Mouse (Mus musculus): ENCODE results near the gene Mrgbp. TPM values are rescaled to one million over a fixed set of nuclear protein-coding genes. Genes with fewer than 3 reads are reported as not detected.

The Mrgbp gene
- polyA plus RNA-seq, 1 experiment from 2014 or later, result 41.8 TPM

- 0 out of 2 replicates have a peak, but pooled peaks cover 4% of the 10 kb centered on the region for H3K4me1 ChIP-seq (ENCODE audit: control insufficient read depth, insufficient read depth, low read length)
- no peak overlapping the region for H3K4me2 ChIP-seq (ENCODE audit: low read depth)
- no peaks in the 10 kb centered on the region for H3K36me3 ChIP-seq (ENCODE audit: control insufficient read depth, insufficient read depth, low read length)
- DNase-seq (ENCODE audit: low spot score) (peak; percentile 83), ATAC-seq (ENCODE audit: insufficient read depth, low FRiP score, low TSS enrichment) (no peak)
- WGBS, result 5% methylated on average over 3 of the region's 3 CpGs
- H3K9ac ChIP-seq (ENCODE audit: low read length), result no peak overlapping the region
- no peaks in the 10 kb centered on the region for H3K9me3 ChIP-seq (ENCODE audit: control insufficient read depth, low read length)
- no peak overlapping the region for H3K27ac ChIP-seq (ENCODE audit: low read depth, low read length)
- no peaks in the 10 kb centered on the region for H3K27me3 ChIP-seq (ENCODE audit: control insufficient read depth, insufficient read depth, low read length)
- no peak overlapping the region for H3K4me3 ChIP-seq (ENCODE audit: low read depth, low read length)
Measured at GRCm38 (mm10) chr2:180578686-180579085, 2.4 kb upstream of the Mrgbp start.

- peak overlapping the region; percentile 84 for H3K4me2 ChIP-seq (ENCODE audit: low read depth)
- no peaks in the 10 kb centered on the region for H3K9me3 ChIP-seq (ENCODE audit: control insufficient read depth, low read length)
- H3K27ac ChIP-seq (ENCODE audit: low read depth, low read length), result 0 out of 2 replicates have a peak overlapping the region, but pooled peaks have one; percentile 58
- H3K4me1 ChIP-seq (ENCODE audit: control insufficient read depth, insufficient read depth, low read length), result 0 out of 2 replicates have a peak, but pooled peaks cover 4% of the 10 kb centered on the region
- DNase-seq (ENCODE audit: low spot score) (peak; percentile 97), ATAC-seq (ENCODE audit: insufficient read depth, low FRiP score, low TSS enrichment) (peak; percentile 76)
- peak overlapping the region; percentile 86 for H3K4me3 ChIP-seq (ENCODE audit: low read depth, low read length)
- no peaks in the 10 kb centered on the region for H3K27me3 ChIP-seq (ENCODE audit: control insufficient read depth, insufficient read depth, low read length)
- WGBS, result under 1% methylated on average over 52 of the region's 57 CpGs
- no peaks in the 10 kb centered on the region; the same call in 1 of the 2 replicates for H3K36me3 ChIP-seq (ENCODE audit: control insufficient read depth, insufficient read depth, low read length)
- peak overlapping the region; percentile 95 for H3K9ac ChIP-seq (ENCODE audit: low read length)
Measured at GRCm38 (mm10) chr2:180582481-180583153, 1.5 kb downstream of the Mrgbp start.

- no peak for DNase-seq (ENCODE audit: low spot score)
- ATAC-seq (ENCODE audit: insufficient read depth, low FRiP score, low TSS enrichment), result peak; percentile 31
- WGBS, result 29% methylated on average over 6 of the region's 7 CpGs
Measured at GRCm38 (mm10) chr2:180583154-180583507, 2.0 kb downstream of the Mrgbp start.

GRCm38 (mm10) chr2:180588736-180589122, 7.6 kb downstream of the Mrgbp start:
- peak; percentile 14; the same call in 1 of the 2 replicates for ATAC-seq (ENCODE audit: insufficient read depth, low FRiP score, low TSS enrichment)
- DNase-seq (ENCODE audit: low spot score), result no peak
- Histone ChIP-seq H3K36me3 (ENCODE audit: control insufficient read depth, insufficient read depth, low read length) (peaks cover 12% of the 10 kb centered on the region), H3K9me3 (ENCODE audit: control insufficient read depth, low read length) (no peaks in the 10 kb centered on the region), H3K27ac (ENCODE audit: low read depth, low read length) (peak overlapping the region; percentile 89), H3K4me3 (ENCODE audit: low read depth, low read length) (peak overlapping the region; percentile 95), H3K9ac (ENCODE audit: low read length) (peak overlapping the region; percentile 91), H3K4me1 (ENCODE audit: control insufficient read depth, insufficient read depth, low read length) (peaks cover 7% of the 10 kb centered on the region), H3K27me3 (ENCODE audit: control insufficient read depth, insufficient read depth, low read length) (no peaks in the 10 kb centered on the region), H3K4me2 (ENCODE audit: low read depth) (peak overlapping the region; percentile 81)
- WGBS, result 50% methylated on average over 6 of the region's 6 CpGs

More at GRCm38 (mm10) chr2:180583154-180583507, 2.0 kb downstream of the Mrgbp start:
- H3K27ac ChIP-seq (ENCODE audit: low read depth, low read length), result no peak overlapping the region
- H3K4me1 ChIP-seq (ENCODE audit: control insufficient read depth, insufficient read depth, low read length), result 0 out of 2 replicates have a peak, but pooled peaks cover 4% of the 10 kb centered on the region
- no peaks in the 10 kb centered on the region for H3K9me3 ChIP-seq (ENCODE audit: control insufficient read depth, low read length)
- H3K36me3 ChIP-seq (ENCODE audit: control insufficient read depth, insufficient read depth, low read length), result no peaks in the 10 kb centered on the region; the same call in 1 of the 2 replicates
- H3K4me3 ChIP-seq (ENCODE audit: low read depth, low read length), result peak overlapping the region; percentile 86
- H3K4me2 ChIP-seq (ENCODE audit: low read depth), result peak overlapping the region; percentile 84
- no peaks in the 10 kb centered on the region for H3K27me3 ChIP-seq (ENCODE audit: control insufficient read depth, insufficient read depth, low read length)
- peak overlapping the region; percentile 95 for H3K9ac ChIP-seq (ENCODE audit: low read length)

GRCm38 (mm10) chr2:180589123-180589831, 8.2 kb downstream of the Mrgbp start, which contains the start of gene Ogfr:
Gene Ogfr (plus strand): TSS chr2:180589245.
- ATAC-seq (ENCODE audit: insufficient read depth, low FRiP score, low TSS enrichment), result peak; percentile 91
- Histone ChIP-seq H3K27ac (ENCODE audit: low read depth, low read length) (peak within 1 kb of the TSS; percentile 89), H3K4me1 (ENCODE audit: control insufficient read depth, insufficient read depth, low read length) (peaks cover 7% of the 10 kb centered on the region), H3K9ac (ENCODE audit: low read length) (peak within 1 kb of the TSS; percentile 91), H3K36me3 (ENCODE audit: control insufficient read depth, insufficient read depth, low read length) (peaks cover 14% of the 10 kb centered on the region), H3K4me2 (ENCODE audit: low read depth) (peak within 1 kb of the TSS; percentile 81), H3K9me3 (ENCODE audit: control insufficient read depth, low read length) (no peaks in the 10 kb centered on the region), H3K4me3 (ENCODE audit: low read depth, low read length) (peak within 1 kb of the TSS; percentile 95), H3K27me3 (ENCODE audit: control insufficient read depth, insufficient read depth, low read length) (no peaks in the 10 kb centered on the region)
- under 1% methylated on average over 53 of the region's 67 CpGs for WGBS
- DNase-seq (ENCODE audit: low spot score), result peak; percentile 91

GRCm38 (mm10) chr2:180597490-180597889, 16.4 kb downstream of the Mrgbp start, which contains the start of gene Col9a3:
Gene Col9a3 (plus strand): TSS chr2:180597790.
- ATAC-seq (ENCODE audit: insufficient read depth, low FRiP score, low TSS enrichment) (no peak), DNase-seq (ENCODE audit: low spot score) (no peak)
- peak within 1 kb of the TSS; percentile 29 for H3K4me3 ChIP-seq (ENCODE audit: low read depth, low read length)
- H3K9me3 ChIP-seq (ENCODE audit: control insufficient read depth, low read length), result no peaks in the 10 kb centered on the region
- peak within 1 kb of the TSS; percentile 45 for H3K9ac ChIP-seq (ENCODE audit: low read length)
- peaks cover 13% of the 10 kb centered on the region for H3K27me3 ChIP-seq (ENCODE audit: control insufficient read depth, insufficient read depth, low read length)
- WGBS, result 56% methylated on average over 4 of the region's 4 CpGs
- peaks cover 8% of the 10 kb centered on the region; the same call in 1 of the 2 replicates for H3K4me1 ChIP-seq (ENCODE audit: control insufficient read depth, insufficient read depth, low read length)
- peak within 1 kb of the TSS; percentile 57 for H3K4me2 ChIP-seq (ENCODE audit: low read depth)
- 0 out of 2 replicates have a peak within 1 kb of the TSS, but pooled peaks have one; percentile 4 for H3K27ac ChIP-seq (ENCODE audit: low read depth, low read length)
- peaks cover 8% of the 10 kb centered on the region for H3K36me3 ChIP-seq (ENCODE audit: control insufficient read depth, insufficient read depth, low read length)

GRCm38 (mm10) chr2:180598157-180598705, 17.1 kb downstream of the Mrgbp start:
- DNase-seq (ENCODE audit: low spot score), result peak; percentile 62
- H3K4me1 ChIP-seq (ENCODE audit: control insufficient read depth, insufficient read depth, low read length), result peaks cover 8% of the 10 kb centered on the region; the same call in 1 of the 2 replicates

GRCm38 (mm10) chr2:180600569-180601021, 19.5 kb downstream of the Mrgbp start:
- H3K4me2 ChIP-seq (ENCODE audit: low read depth), result no peak overlapping the region
- no peaks in the 10 kb centered on the region for H3K9me3 ChIP-seq (ENCODE audit: control insufficient read depth, low read length)
- no peak overlapping the region for H3K27ac ChIP-seq (ENCODE audit: low read depth, low read length)
- H3K36me3 ChIP-seq (ENCODE audit: control insufficient read depth, insufficient read depth, low read length), result no peaks in the 10 kb centered on the region
- ATAC-seq (ENCODE audit: insufficient read depth, low FRiP score, low TSS enrichment), result no peak
- peaks cover 13% of the 10 kb centered on the region for H3K27me3 ChIP-seq (ENCODE audit: control insufficient read depth, insufficient read depth, low read length)
- H3K4me3 ChIP-seq (ENCODE audit: low read depth, low read length), result no peak overlapping the region
- 27% methylated on average over 9 of the region's 9 CpGs for WGBS
- no peak overlapping the region; the same call in 1 of the 2 replicates for H3K9ac ChIP-seq (ENCODE audit: low read length)
- H3K4me1 ChIP-seq (ENCODE audit: control insufficient read depth, insufficient read depth, low read length), result peaks cover 8% of the 10 kb centered on the region; the same call in 1 of the 2 replicates
- DNase-seq (ENCODE audit: low spot score), result no peak

More at GRCm38 (mm10) chr2:180598157-180598705, 17.1 kb downstream of the Mrgbp start:
- peaks cover 13% of the 10 kb centered on the region for H3K27me3 ChIP-seq (ENCODE audit: control insufficient read depth, insufficient read depth, low read length)
- H3K4me3 ChIP-seq (ENCODE audit: low read depth, low read length), result peak overlapping the region; percentile 29
- WGBS, result 1% methylated on average over 33 of the region's 41 CpGs
- H3K9me3 ChIP-seq (ENCODE audit: control insufficient read depth, low read length), result no peaks in the 10 kb centered on the region
- 0 out of 2 replicates have a peak overlapping the region, but pooled peaks have one; percentile 4 for H3K27ac ChIP-seq (ENCODE audit: low read depth, low read length)
- ATAC-seq (ENCODE audit: insufficient read depth, low FRiP score, low TSS enrichment), result peak; percentile 21; the same call in 1 of the 2 replicates
- H3K4me2 ChIP-seq (ENCODE audit: low read depth), result peak overlapping the region; percentile 57
- peak overlapping the region; percentile 45 for H3K9ac ChIP-seq (ENCODE audit: low read length)
- peaks cover 4% of the 10 kb centered on the region; the same call in 1 of the 2 replicates for H3K36me3 ChIP-seq (ENCODE audit: control insufficient read depth, insufficient read depth, low read length)

Measured in neural tube, embryonic 11.5 days (tissue).